Mouse (Mus musculus) embryonic fibroblast, embryonic 13.5 days (primary cell): ENCODE measurements around the gene Agpat4. TPM values are rescaled to one million over a fixed set of nuclear protein-coding genes. Genes with fewer than 3 reads are reported as not detected.
"Not testable (repeated sequence)": the region's sequence is repeated elsewhere in the genome, so short reads cannot be mapped to it uniquely, and the experiment has no call there.

ENCODE experiments used
- H3K27ac ChIP-seq: 2 replicates; pipeline ENCODE4 v1.5.1; 2012; ENCODE audit warnings: low read length, control low read depth, inconsistent platforms; ENCODE audit not compliant: insufficient read depth
- H3K4me1 ChIP-seq: 2 replicates; pipeline ENCODE4 v1.6.1; 2011; ENCODE audit warnings: low read length; ENCODE audit not compliant: control insufficient read depth, insufficient read depth
- H3K4me3 ChIP-seq: 2 replicates; pipeline ENCODE4 v1.5.1; 2011; ENCODE audit warnings: mild to moderate bottlenecking, control low read depth, low read length; ENCODE audit not compliant: insufficient read depth
- CTCF ChIP-seq: IDR thresholded peaks from 2 replicates; pipeline ENCODE4 v1.5.1; 2011; ENCODE audit warnings: mild to moderate bottlenecking, control low read depth, low read length, moderate library complexity, borderline replicate concordance; ENCODE audit not compliant: insufficient read depth
- POLR2A ChIP-seq: IDR thresholded peaks from 2 replicates; pipeline ENCODE4 v1.6.1; 2011; ENCODE audit warnings: low read depth, mild to moderate bottlenecking, control low read depth, low read length, moderate library complexity
- polyA plus RNA-seq: library from polyadenylated mRNA; stranded (reverse); fragments of >200 nt; gene quantifications from 2 replicates; pipeline ENCODE4 v1.2.4, GENCODE M21; 2011; ENCODE audit warnings: low read depth; ENCODE audit not compliant: missing spikeins, insufficient read length

Agpat4 gene
- polyA plus RNA-seq, 1 experiment, result 37.0 TPM

- TF ChIP-seq POLR2A, result no peak
- peak; percentile 97 for TF ChIP-seq CTCF
- Histone ChIP-seq H3K4me3 (no peak overlapping the region), H3K27ac (no peak overlapping the region), H3K4me1 (peaks cover 6% of the 10 kb centered on the region)
Measured at GRCm38 (mm10) chr17:12210544-12211132, 92.1 kb downstream of the Agpat4 start.

GRCm38 (mm10) chr17:12211890-12212289 lies 93.4 kb downstream of the Agpat4 start:
- H3K4me1 ChIP-seq, result no peaks in the 10 kb centered on the region
- no peak overlapping the region for H3K27ac ChIP-seq
- no peak for TF ChIP-seq POLR2A
- no peak for TF ChIP-seq CTCF
- H3K4me3 ChIP-seq, result no peak overlapping the region

- H3K4me3 ChIP-seq, result no peak overlapping the region
- no peak overlapping the region for H3K27ac ChIP-seq
- TF ChIP-seq CTCF, result no peak
- TF ChIP-seq POLR2A, result no peak
- no peaks in the 10 kb centered on the region for H3K4me1 ChIP-seq
Measured at GRCm38 (mm10) chr17:12212341-12212740, 93.8 kb downstream of the Agpat4 start.

GRCm38 (mm10) chr17:12213430-12213829 lies 94.9 kb downstream of the Agpat4 start:
- no peak overlapping the region for H3K27ac ChIP-seq
- H3K4me1 ChIP-seq, result no peaks in the 10 kb centered on the region
- no peak for TF ChIP-seq CTCF
- TF ChIP-seq POLR2A, result no peak
- no peak overlapping the region for H3K4me3 ChIP-seq

GRCm38 (mm10) chr17:12216224-12216623 lies 97.7 kb downstream of the Agpat4 start:
- Histone ChIP-seq H3K4me1 (no peaks in the 10 kb centered on the region), H3K4me3 (no peak overlapping the region), H3K27ac (no peak overlapping the region)
- TF ChIP-seq POLR2A (no peak), CTCF (no peak)

GRCm38 (mm10) chr17:12221926-12222325 lies 103.4 kb downstream of the Agpat4 start:
- no peak overlapping the region for H3K27ac ChIP-seq
- peaks cover 3% of the 10 kb centered on the region for H3K4me1 ChIP-seq
- H3K4me3 ChIP-seq, result no peak overlapping the region
- TF ChIP-seq CTCF, result no peak

- TF ChIP-seq CTCF (no peak), POLR2A (no peak)
- H3K4me1 ChIP-seq, result peaks cover 3% of the 10 kb centered on the region
- H3K27ac ChIP-seq, result no peak overlapping the region
- H3K4me3 ChIP-seq, result no peak overlapping the region
Measured at GRCm38 (mm10) chr17:12223682-12224081, 105.2 kb downstream of the Agpat4 start.

GRCm38 (mm10) chr17:12224145-12224544 lies 105.6 kb downstream of the Agpat4 start:
- peaks cover 3% of the 10 kb centered on the region for H3K4me1 ChIP-seq
- H3K4me3 ChIP-seq, result no peak overlapping the region
- TF ChIP-seq POLR2A (no peak), CTCF (no peak)
- H3K27ac ChIP-seq, result no peak overlapping the region

- H3K4me3 ChIP-seq, H3K4me1 ChIP-seq, H3K27ac ChIP-seq: not testable (repeated sequence)
Measured at GRCm38 (mm10) chr17:12224551-12224950, 106.0 kb downstream of the Agpat4 start.

- Histone ChIP-seq H3K4me1 (peaks cover 3% of the 10 kb centered on the region), H3K4me3 (no peak overlapping the region), H3K27ac (no peak overlapping the region)
- TF ChIP-seq CTCF (no peak), POLR2A (no peak)
Measured at GRCm38 (mm10) chr17:12225227-12225626, 106.7 kb downstream of the Agpat4 start.

GRCm38 (mm10) chr17:12226551-12226950 lies 108.0 kb downstream of the Agpat4 start:
- peaks cover 6% of the 10 kb centered on the region for H3K4me1 ChIP-seq
- no peak overlapping the region for H3K27ac ChIP-seq
- H3K4me3 ChIP-seq, result no peak overlapping the region
- TF ChIP-seq CTCF (peak; percentile 65; the same call in 1 of the 2 replicates), POLR2A (no peak)
